Comparison of ENCODE assay signal across 9 mouse cellular contexts in genomic region chr10:79594872-79595589, GRCm38 (mm10). TPM values are rescaled to one million over a fixed set of nuclear protein-coding genes. Genes with fewer than 3 reads are reported as not detected.
DNase-seq lines count a peak whose midpoint lies in the region; ATAC-seq and TF ChIP-seq lines count a peak whose summit lies in the region.
"Had no signal": no experiment of that assay in that cellular context is flagged by ENCODE, and none has a peak within 500 bp of the region (broad histone marks: within the 10 kb centered on the region; RNA-seq: fewer than 3 reads in every experiment).

No protein-coding gene starts in this region.

- peak; percentile 77 for TF ChIP-seq CTCF in E14TG2a.4 (conservative IDR thresholded peaks at IDR 0.05; ENCODE audit: low read length)

- H3K27me3 ChIP-seq in E14TG2a.4 (ENCODE audit: insufficient read depth, low read length), result peaks cover 48% of the 10 kb centered on the region
- H3K27me3 ChIP-seq in heart, embryonic 14.5 days (ENCODE audit: control insufficient read depth, insufficient read depth, low read length), result peaks cover 19% of the 10 kb centered on the region
- H3K27me3 ChIP-seq in kidney, embryonic 15.5 days, result peaks cover 20% of the 10 kb centered on the region
- peaks cover 29% of the 10 kb centered on the region; the same call in 1 of the 2 replicates for H3K27me3 ChIP-seq in liver, embryonic 12.5 days (replicated peaks)

- peak; percentile 54; the same call in 1 of the 2 replicates for ATAC-seq in heart, embryonic 14.5 days (ENCODE audit: insufficient number of reproducible peaks, insufficient read depth, low FRiP score, low read depth)
- ATAC-seq in kidney, embryonic 15.5 days (replicated peaks; ENCODE audit: low FRiP score), result peak; percentile 90
- peak; percentile 57; the same call in 1 of the 2 replicates for ATAC-seq in liver, embryonic 12.5 days

- peak; percentile 50 for DNase-seq in adrenal gland, adult 2 months
- DNase-seq in embryo, embryonic 9.5 days (ENCODE audit: extremely low spot score), result peak; percentile 63
- DNase-seq in neural tube, embryonic 10.5 days (ENCODE audit: extremely low spot score, low spot score), result peak; percentile 55
- peak; percentile 56 for DNase-seq in thymus, postnatal 0 days (ENCODE audit: low spot score)

- no peak overlapping the region for H3K9ac ChIP-seq in heart, embryonic 14.5 days (ENCODE audit: low read length)
- no peak overlapping the region for H3K9ac ChIP-seq in kidney, embryonic 15.5 days
- H3K9ac ChIP-seq in liver, embryonic 12.5 days, result no peak overlapping the region

- H3K4me2 ChIP-seq in heart, embryonic 14.5 days (ENCODE audit: low read length), result no peak overlapping the region
- H3K4me2 ChIP-seq in kidney, embryonic 15.5 days, result no peak overlapping the region
- no peak overlapping the region for H3K4me2 ChIP-seq in liver, embryonic 12.5 days

- H3K27ac ChIP-seq in heart, embryonic 14.5 days (replicated peaks in 1 of 2; ENCODE audit: control insufficient read depth in 1 of 2, insufficient read depth in 1 of 2, low read depth in 2 of 2, low read length in 2 of 2), result no peak overlapping the region
- no peak overlapping the region for H3K27ac ChIP-seq in kidney, embryonic 15.5 days
- no peak overlapping the region for H3K27ac ChIP-seq in liver, embryonic 12.5 days

- H3K4me1 ChIP-seq in E14TG2a.4 (replicated peaks; ENCODE audit: low read depth, low read length), result peaks cover 5% of the 10 kb centered on the region
- H3K4me1 ChIP-seq in heart, embryonic 14.5 days (ENCODE audit: control insufficient read depth in 2 of 2, insufficient read depth in 2 of 2, low read length in 2 of 2), result no peaks in the 10 kb centered on the region
- no peaks in the 10 kb centered on the region for H3K4me1 ChIP-seq in kidney, embryonic 15.5 days
- H3K4me1 ChIP-seq in liver, embryonic 12.5 days, result peaks cover 8% of the 10 kb centered on the region; the same call in 1 of the 2 replicates

- no peak overlapping the region for H3K4me3 ChIP-seq in E14TG2a.4 (replicated peaks; ENCODE audit: low read length)
- H3K4me3 ChIP-seq in heart, embryonic 14.5 days (ENCODE audit: control insufficient read depth in 1 of 2, insufficient read depth in 1 of 2, low read depth in 1 of 2, low read length in 2 of 2), result no peak overlapping the region
- no peak overlapping the region for H3K4me3 ChIP-seq in kidney, embryonic 15.5 days (replicated peaks)
- no peak overlapping the region for H3K4me3 ChIP-seq in liver, embryonic 12.5 days

- no peaks in the 10 kb centered on the region for H3K36me3 ChIP-seq in E14TG2a.4 (ENCODE audit: insufficient read depth, low read length)
- H3K36me3 ChIP-seq in heart, embryonic 14.5 days (ENCODE audit: control insufficient read depth, insufficient read depth, low read length), result no peaks in the 10 kb centered on the region
- no peaks in the 10 kb centered on the region for H3K36me3 ChIP-seq in kidney, embryonic 15.5 days
- H3K36me3 ChIP-seq in liver, embryonic 12.5 days, result no peaks in the 10 kb centered on the region

- 16% methylated on average over 17 of the region's 17 CpGs for WGBS in heart, embryonic 14.5 days
- WGBS in kidney, embryonic 15.5 days, result 14% methylated on average over 17 of the region's 17 CpGs
- 16% methylated on average over 17 of the region's 17 CpGs for WGBS in liver, embryonic 12.5 days (ENCODE audit: insufficient replicate concordance)

- H3K9me3 ChIP-seq in E14TG2a.4 (ENCODE audit: low read length), result no peaks in the 10 kb centered on the region
- no peaks in the 10 kb centered on the region for H3K9me3 ChIP-seq in heart, embryonic 14.5 days (ENCODE audit: control insufficient read depth, low read length)
- H3K9me3 ChIP-seq in kidney, embryonic 15.5 days (replicated peaks), result no peaks in the 10 kb centered on the region
- H3K9me3 ChIP-seq in liver, embryonic 12.5 days (replicated peaks), result no peaks in the 10 kb centered on the region

RNA-seq across cellular contexts. Expression of gene Theg, which starts 7.9 kb away (rescaled TPM):
- not detected for total RNA-seq in adrenal gland, adult 2 months (2021)
- polyA plus RNA-seq in adrenal gland, adult 2 months (2012; rRNA removed), result not detected in 2 replicates
- polyA plus RNA-seq in heart, embryonic 14.5 days (2014; fragmentation: Nextera tagmentation; extraction: Ambion mirVana), result not detected in 2 replicates
- not detected in 2 replicates for polyA plus RNA-seq in kidney, embryonic 15.5 days (2015; fragmentation: Nextera tagmentation; extraction: Ambion mirVana)
- polyA plus RNA-seq in liver, embryonic 12.5 days (2016; fragmentation: Nextera tagmentation; extraction: Ambion mirVana), result not detected in 2 replicates
- not detected in 2 replicates for polyA plus RNA-seq in thymus, postnatal 0 days (2015; fragmentation: Nextera tagmentation; extraction: Ambion mirVana)

RNA-seq across cellular contexts. Expression of gene C2cd4c, which starts 18.8 kb away (rescaled TPM):
- total RNA-seq in adrenal gland, adult 2 months (2021), result under 1 TPM; 0.10 to 0.14 TPM
- 0.12 and 0.25 TPM in 2 replicates for polyA plus RNA-seq in adrenal gland, adult 2 months (2012; rRNA removed)
- not detected in 2 replicates for polyA plus RNA-seq in heart, embryonic 14.5 days (2014; fragmentation: Nextera tagmentation; extraction: Ambion mirVana)
- 0.05 TPM in 1 of 2 replicates, not detected in the other for polyA plus RNA-seq in kidney, embryonic 15.5 days (2015; fragmentation: Nextera tagmentation; extraction: Ambion mirVana)
- polyA plus RNA-seq in liver, embryonic 12.5 days (2016; fragmentation: Nextera tagmentation; extraction: Ambion mirVana), result not detected in 2 replicates
- not detected in 2 replicates for polyA plus RNA-seq in thymus, postnatal 0 days (2015; fragmentation: Nextera tagmentation; extraction: Ambion mirVana)

RNA-seq across cellular contexts. Expression of gene Mier2, which starts 40.0 kb away (rescaled TPM):
- total RNA-seq in adrenal gland, adult 2 months (2021), result 10 to 100 TPM; 26.7 to 30.9 TPM
- 150 and 154 TPM in 2 replicates for polyA plus RNA-seq in adrenal gland, adult 2 months (2012; rRNA removed)
- polyA plus RNA-seq in heart, embryonic 14.5 days (2014; fragmentation: Nextera tagmentation; extraction: Ambion mirVana), result 22.1 and 30.6 TPM in 2 replicates
- 48.6 and 53.6 TPM in 2 replicates for polyA plus RNA-seq in kidney, embryonic 15.5 days (2015; fragmentation: Nextera tagmentation; extraction: Ambion mirVana)
- 20.1 and 20.5 TPM in 2 replicates for polyA plus RNA-seq in liver, embryonic 12.5 days (2016; fragmentation: Nextera tagmentation; extraction: Ambion mirVana)
- polyA plus RNA-seq in thymus, postnatal 0 days (2015; fragmentation: Nextera tagmentation; extraction: Ambion mirVana), result 32.4 and 32.7 TPM in 2 replicates

RNA-seq across cellular contexts. Expression of gene Shc2, which starts 42.7 kb away (rescaled TPM):
- total RNA-seq in adrenal gland, adult 2 months (2021), result 1 to 10 TPM; 2.0 to 6.7 TPM
- polyA plus RNA-seq in adrenal gland, adult 2 months (2012; rRNA removed), result 4.8 and 9.1 TPM in 2 replicates
- polyA plus RNA-seq in heart, embryonic 14.5 days (2014; fragmentation: Nextera tagmentation; extraction: Ambion mirVana), result 1.5 and 1.6 TPM in 2 replicates
- 10.4 and 12.2 TPM in 2 replicates for polyA plus RNA-seq in kidney, embryonic 15.5 days (2015; fragmentation: Nextera tagmentation; extraction: Ambion mirVana)
- polyA plus RNA-seq in liver, embryonic 12.5 days (2016; fragmentation: Nextera tagmentation; extraction: Ambion mirVana), result 1.2 TPM in 2 replicates
- 0.24 and 0.26 TPM in 2 replicates for polyA plus RNA-seq in thymus, postnatal 0 days (2015; fragmentation: Nextera tagmentation; extraction: Ambion mirVana)

RNA-seq across cellular contexts. Expression of gene Odf3l2, which starts 50.5 kb away (rescaled TPM):
- total RNA-seq in adrenal gland, adult 2 months (2021), result not detected
- not detected in 2 replicates for polyA plus RNA-seq in adrenal gland, adult 2 months (2012; rRNA removed)
- not detected in 2 replicates for polyA plus RNA-seq in heart, embryonic 14.5 days (2014; fragmentation: Nextera tagmentation; extraction: Ambion mirVana)
- not detected in 2 replicates for polyA plus RNA-seq in kidney, embryonic 15.5 days (2015; fragmentation: Nextera tagmentation; extraction: Ambion mirVana)
- polyA plus RNA-seq in liver, embryonic 12.5 days (2016; fragmentation: Nextera tagmentation; extraction: Ambion mirVana), result not detected in 2 replicates
- 0.10 TPM in 1 of 2 replicates, not detected in the other for polyA plus RNA-seq in thymus, postnatal 0 days (2015; fragmentation: Nextera tagmentation; extraction: Ambion mirVana)
- polyA plus RNA-seq: gonadal fat pad, adult 2 months had no signal
